Mouse (Mus musculus): ENCODE results near the gene Qprt. TPM values are rescaled to one million over a fixed set of nuclear protein-coding genes. Genes with fewer than 3 reads are reported as not detected.

Qprt gene
- polyA plus RNA-seq, 1 experiment from 2014 or later: 0.43 TPM

- H3K9me3 ChIP-seq (ENCODE audit: control insufficient read depth, low read length): no peaks in the 10 kb centered on the region
- H3K36me3 ChIP-seq (ENCODE audit: control insufficient read depth, insufficient read depth, low read length): no peaks in the 10 kb centered on the region
- WGBS: 49% methylated on average over 2 of the region's 2 CpGs
- H3K4me3 ChIP-seq (ENCODE audit: low read length): no peak overlapping the region
- no peak overlapping the region for H3K4me2 ChIP-seq (ENCODE audit: low read depth, low read length)
- no peaks in the 10 kb centered on the region for H3K27me3 ChIP-seq (ENCODE audit: control insufficient read depth, insufficient read depth, low read depth, low read length)
- no peaks in the 10 kb centered on the region for H3K4me1 ChIP-seq (replicated peaks; ENCODE audit: control insufficient read depth, insufficient read depth, low read length)
- no peak overlapping the region for H3K9ac ChIP-seq (ENCODE audit: low read length)
- ATAC-seq (ENCODE audit: low read depth): no peak
- no peak overlapping the region for H3K27ac ChIP-seq (ENCODE audit: low read length)
These were observed 39.0 kb downstream of the Qprt start for GRCm38 (mm10) chr7:127082995-127083394.

GRCm38 (mm10) chr7:127082271-127082670 is 39.8 kb downstream of the Qprt start:
- Histone ChIP-seq H3K9ac (ENCODE audit: low read length) (no peak overlapping the region), H3K27ac (ENCODE audit: low read length) (no peak overlapping the region), H3K27me3 (ENCODE audit: control insufficient read depth, insufficient read depth, low read depth, low read length) (no peaks in the 10 kb centered on the region), H3K4me3 (ENCODE audit: low read length) (no peak overlapping the region), H3K36me3 (ENCODE audit: control insufficient read depth, insufficient read depth, low read length) (no peaks in the 10 kb centered on the region), H3K4me2 (ENCODE audit: low read depth, low read length) (no peak overlapping the region), H3K4me1 (replicated peaks; ENCODE audit: control insufficient read depth, insufficient read depth, low read length) (no peaks in the 10 kb centered on the region), H3K9me3 (ENCODE audit: control insufficient read depth, low read length) (no peaks in the 10 kb centered on the region)
- no peak for ATAC-seq (ENCODE audit: low read depth)
- 70% methylated on average over 8 of the region's 8 CpGs for WGBS

GRCm38 (mm10) chr7:127080045-127080444 is 42.0 kb downstream of the Qprt start:
- 52% methylated on average over 3 of the region's 3 CpGs for WGBS
- H3K4me3 ChIP-seq (ENCODE audit: low read length): no peak overlapping the region
- H3K4me2 ChIP-seq (ENCODE audit: low read depth, low read length): no peak overlapping the region
- no peak overlapping the region for H3K27ac ChIP-seq (ENCODE audit: low read length)
- peaks cover 2% of the 10 kb centered on the region for H3K9me3 ChIP-seq (ENCODE audit: control insufficient read depth, low read length)
- H3K27me3 ChIP-seq (ENCODE audit: control insufficient read depth, insufficient read depth, low read depth, low read length): no peaks in the 10 kb centered on the region
- ATAC-seq (ENCODE audit: low read depth): no peak
- H3K9ac ChIP-seq (ENCODE audit: low read length): no peak overlapping the region
- H3K4me1 ChIP-seq (replicated peaks; ENCODE audit: control insufficient read depth, insufficient read depth, low read length): no peaks in the 10 kb centered on the region
- H3K36me3 ChIP-seq (ENCODE audit: control insufficient read depth, insufficient read depth, low read length): no peaks in the 10 kb centered on the region

GRCm38 (mm10) chr7:127077692-127078091 is 44.3 kb downstream of the Qprt start:
- WGBS: 86% methylated on average over 3 of the region's 3 CpGs
- H3K27me3 ChIP-seq (ENCODE audit: control insufficient read depth, insufficient read depth, low read depth, low read length): no peaks in the 10 kb centered on the region
- H3K27ac ChIP-seq (ENCODE audit: low read length): no peak overlapping the region
- no peak overlapping the region for H3K4me2 ChIP-seq (ENCODE audit: low read depth, low read length)
- H3K4me3 ChIP-seq (ENCODE audit: low read length): no peak overlapping the region
- peaks cover 4% of the 10 kb centered on the region for H3K9me3 ChIP-seq (ENCODE audit: control insufficient read depth, low read length)
- no peaks in the 10 kb centered on the region for H3K36me3 ChIP-seq (ENCODE audit: control insufficient read depth, insufficient read depth, low read length)
- no peak for ATAC-seq (ENCODE audit: low read depth)
- H3K9ac ChIP-seq (ENCODE audit: low read length): no peak overlapping the region
- no peaks in the 10 kb centered on the region for H3K4me1 ChIP-seq (replicated peaks; ENCODE audit: control insufficient read depth, insufficient read depth, low read length)

- H3K36me3 ChIP-seq (ENCODE audit: control insufficient read depth, insufficient read depth, low read length): no peaks in the 10 kb centered on the region
- no peak overlapping the region for H3K4me3 ChIP-seq (ENCODE audit: low read length)
- WGBS: 86% methylated on average over 5 of the region's 5 CpGs
- H3K4me2 ChIP-seq (ENCODE audit: low read depth, low read length): no peak overlapping the region
- no peaks in the 10 kb centered on the region for H3K4me1 ChIP-seq (replicated peaks; ENCODE audit: control insufficient read depth, insufficient read depth, low read length)
- no peak for ATAC-seq (ENCODE audit: low read depth)
- no peak overlapping the region for H3K9ac ChIP-seq (ENCODE audit: low read length)
- no peak overlapping the region for H3K27ac ChIP-seq (ENCODE audit: low read length)
- H3K27me3 ChIP-seq (ENCODE audit: control insufficient read depth, insufficient read depth, low read depth, low read length): no peaks in the 10 kb centered on the region
- peaks cover 4% of the 10 kb centered on the region for H3K9me3 ChIP-seq (ENCODE audit: control insufficient read depth, low read length)
These were observed 45.8 kb downstream of the Qprt start for GRCm38 (mm10) chr7:127076188-127076587.

GRCm38 (mm10) chr7:127073221-127073620 is 48.8 kb downstream of the Qprt start:
- Histone ChIP-seq H3K36me3 (ENCODE audit: control insufficient read depth, insufficient read depth, low read length) (no peaks in the 10 kb centered on the region), H3K4me2 (ENCODE audit: low read depth, low read length) (no peak overlapping the region), H3K4me1 (replicated peaks; ENCODE audit: control insufficient read depth, insufficient read depth, low read length) (no peaks in the 10 kb centered on the region), H3K27ac (ENCODE audit: low read length) (no peak overlapping the region), H3K9me3 (ENCODE audit: control insufficient read depth, low read length) (peaks cover 4% of the 10 kb centered on the region), H3K9ac (ENCODE audit: low read length) (no peak overlapping the region), H3K27me3 (ENCODE audit: control insufficient read depth, insufficient read depth, low read depth, low read length) (no peaks in the 10 kb centered on the region), H3K4me3 (ENCODE audit: low read length) (no peak overlapping the region)
- ATAC-seq (ENCODE audit: low read depth): no peak
- WGBS: 78% methylated on average over 4 of the region's 4 CpGs

GRCm38 (mm10) chr7:127070871-127071413 is 51.1 kb downstream of the Qprt start:
- Histone ChIP-seq H3K9ac (ENCODE audit: low read length) (no peak overlapping the region), H3K4me1 (replicated peaks; ENCODE audit: control insufficient read depth, insufficient read depth, low read length) (no peaks in the 10 kb centered on the region), H3K4me3 (ENCODE audit: low read length) (no peak overlapping the region), H3K27ac (ENCODE audit: low read length) (no peak overlapping the region), H3K36me3 (ENCODE audit: control insufficient read depth, insufficient read depth, low read length) (no peaks in the 10 kb centered on the region), H3K27me3 (ENCODE audit: control insufficient read depth, insufficient read depth, low read depth, low read length) (no peaks in the 10 kb centered on the region), H3K4me2 (ENCODE audit: low read depth, low read length) (no peak overlapping the region), H3K9me3 (ENCODE audit: control insufficient read depth, low read length) (peaks cover 4% of the 10 kb centered on the region)
- 51% methylated on average over 4 of the region's 4 CpGs for whole genome bisulfite sequencing
- no peak for ATAC-seq (ENCODE audit: low read depth)

- Histone ChIP-seq H3K9ac (ENCODE audit: low read length) (no peak overlapping the region), H3K36me3 (ENCODE audit: control insufficient read depth, insufficient read depth, low read length) (no peaks in the 10 kb centered on the region), H3K4me2 (ENCODE audit: low read depth, low read length) (no peak overlapping the region), H3K4me1 (replicated peaks; ENCODE audit: control insufficient read depth, insufficient read depth, low read length) (no peaks in the 10 kb centered on the region), H3K27ac (ENCODE audit: low read length) (no peak overlapping the region), H3K4me3 (ENCODE audit: low read length) (no peak overlapping the region), H3K9me3 (ENCODE audit: control insufficient read depth, low read length) (no peaks in the 10 kb centered on the region), H3K27me3 (ENCODE audit: control insufficient read depth, insufficient read depth, low read depth, low read length) (no peaks in the 10 kb centered on the region)
- WGBS: 69% methylated on average over 4 of the region's 4 CpGs
- no peak for ATAC-seq (ENCODE audit: low read depth)
These were observed 55.7 kb downstream of the Qprt start for GRCm38 (mm10) chr7:127066317-127066716.

- Histone ChIP-seq H3K27me3 (ENCODE audit: control insufficient read depth, insufficient read depth, low read depth, low read length) (no peaks in the 10 kb centered on the region), H3K4me1 (replicated peaks; ENCODE audit: control insufficient read depth, insufficient read depth, low read length) (no peaks in the 10 kb centered on the region), H3K4me3 (ENCODE audit: low read length) (no peak overlapping the region), H3K27ac (ENCODE audit: low read length) (no peak overlapping the region), H3K4me2 (ENCODE audit: low read depth, low read length) (no peak overlapping the region), H3K9me3 (ENCODE audit: control insufficient read depth, low read length) (no peaks in the 10 kb centered on the region), H3K9ac (ENCODE audit: low read length) (no peak overlapping the region), H3K36me3 (ENCODE audit: control insufficient read depth, insufficient read depth, low read length) (no peaks in the 10 kb centered on the region)
- 77% methylated on average over 6 of the region's 6 CpGs for WGBS
- ATAC-seq (ENCODE audit: low read depth): no peak
These were observed 56.5 kb downstream of the Qprt start for GRCm38 (mm10) chr7:127065538-127065937.
